ENCODE assay signal across 9 mouse cellular contexts in genomic region chr13:46310790-46311189, GRCm38 (mm10). TPM values are rescaled to one million over a fixed set of nuclear protein-coding genes. Genes with fewer than 3 reads are reported as not detected.
A peak's percentile ranks its signal among the peaks of the same experiment; 100 is the strongest.
DNase-seq lines count a peak whose midpoint lies in the region; ATAC-seq and TF ChIP-seq lines count a peak whose summit lies in the region.
"Had no signal": no experiment of that assay in that cellular context is flagged by ENCODE, and none has a peak within 500 bp of the region (broad histone marks: within the 10 kb centered on the region; RNA-seq: fewer than 3 reads in every experiment).

No protein-coding gene starts in this region.

- no peak overlapping the region; the same call in 1 of the 2 replicates for H3K27ac ChIP-seq in gastrocnemius, adult 2 months
- H3K27ac ChIP-seq: limb, embryonic 15.5 days had no signal

- H3K4me3 ChIP-seq in gastrocnemius, adult 2 months = peak overlapping the region; percentile 29
- H3K4me3 ChIP-seq: limb, embryonic 15.5 days had no signal

- no peak for ATAC-seq in cerebellum, adult (ENCODE audit: insufficient number of reproducible peaks, low FRiP score, low TSS enrichment)
- peak; percentile 49; the same call in 1 of the 2 replicates for ATAC-seq in megakaryocyte, adult 5-6 weeks (ENCODE audit: poor library complexity, severe bottlenecking)

- peak; percentile 86 for TF ChIP-seq CTCF in gastrocnemius, adult 2 months (IDR thresholded peaks at IDR 0.05)

- intact Hi-C loops in gastrocnemius, adult 2 months (cut with DNase I) = loop anchor here (2.0 to 10.0 kb wide), 3 partner anchors 38 to 484 kb away; no protein-coding TSS in a partner anchor

- DNase-seq in cerebellum, adult 11 months = peak; percentile 42
- DNase-seq in CD8-positive naive resting alpha-beta T cell, adult 2 months (ENCODE audit: low read depth in 2 of 2, low spot score in 2 of 2) = peak; percentile 61 to 75
- DNase-seq in cerebellum, adult 11-12 months = peak; percentile 22
- DNase-seq in gastrocnemius, adult 2 months = peak; percentile 41
- peak; percentile 81 for DNase-seq in layer of hippocampus, adult 9-10 months (ENCODE audit: low spot score)
- peak; percentile 33 to 51 for DNase-seq in spleen, postnatal 36 days (ENCODE audit: low spot score in 2 of 2)

RNA-seq across cellular contexts. Expression of gene Stmnd1, which starts 37.3 kb away (rescaled TPM):
- total RNA-seq in gastrocnemius, adult 2 months (2021) = under 1 TPM; 0.17 to 0.18 TPM
- total RNA-seq in megakaryocyte, adult 5-6 weeks (2015) = not detected in 2 replicates
- not detected in 2 replicates for total RNA-seq in megakaryocyte, adult 5-6 weeks (2017)

Comparison
In these comparisons a context has a peak if more than half of its experiments do, and no peak if none do; other contexts are left out.
1. DNase-seq: peak in every context shown above with its lines; median percentile 81 in layer of hippocampus, adult 9-10 months; 68 in CD8-positive naive resting alpha-beta T cell, adult 2 months; 42 in cerebellum, adult 11 months; 42 in spleen, postnatal 36 days; 41 in gastrocnemius, adult 2 months; 22 in cerebellum, adult 11-12 months.